Mouse (Mus musculus): ENCODE data around the gene Nfasc.

Gene Nfasc

GRCm38 (mm10) chr1:132580063-132580462 lies 161.5 kb downstream of the Nfasc start:
- no peak for DNase-seq

- DNase-seq, result no peak
Measured at GRCm38 (mm10) chr1:132576845-132577244, 164.8 kb downstream of the Nfasc start.

- DNase-seq, result no peak
Measured at GRCm38 (mm10) chr1:132572851-132573250, 168.7 kb downstream of the Nfasc start.

GRCm38 (mm10) chr1:132571613-132572012 lies 170.0 kb downstream of the Nfasc start:
- DNase-seq, result no peak

- DNase-seq, result no peak
Measured at GRCm38 (mm10) chr1:132570906-132571305, 170.7 kb downstream of the Nfasc start.

- DNase-seq, result no peak
Measured at GRCm38 (mm10) chr1:132570068-132570780, 171.4 kb downstream of the Nfasc start.

- DNase-seq, result no peak
Measured at GRCm38 (mm10) chr1:132569516-132569915, 172.1 kb downstream of the Nfasc start.

- no peak for DNase-seq
Measured at GRCm38 (mm10) chr1:132567336-132568125, 174.1 kb downstream of the Nfasc start.

- no peak for DNase-seq
Measured at GRCm38 (mm10) chr1:132565766-132566165, 175.8 kb downstream of the Nfasc start.

- DNase-seq, result no peak
Measured at GRCm38 (mm10) chr1:132564946-132565345, 176.7 kb downstream of the Nfasc start.

GRCm38 (mm10) chr1:132562337-132562795 lies 179.2 kb downstream of the Nfasc start:
- no peak for DNase-seq

- peak in 1 of 2 experiments; percentile 35 for DNase-seq
Measured at GRCm38 (mm10) chr1:132560907-132561700, 180.5 kb downstream of the Nfasc start.

GRCm38 (mm10) chr1:132559045-132559444 lies 182.6 kb downstream of the Nfasc start:
- no peak for DNase-seq

GRCm38 (mm10) chr1:132557901-132558631 lies 183.5 kb downstream of the Nfasc start:
- peak; percentile 51 to 66 for DNase-seq

GRCm38 (mm10) chr1:132543789-132544188 lies 197.8 kb downstream of the Nfasc start:
- no peak for DNase-seq

- DNase-seq, result peak; percentile 28 to 35
Measured at GRCm38 (mm10) chr1:132542762-132543306, 198.8 kb downstream of the Nfasc start, which contains the start of gene Cntn2. Gene Cntn2, minus strand, starts transcription at chr1:132543256.

- no peak for DNase-seq
Measured at GRCm38 (mm10) chr1:132541824-132542599, 199.6 kb downstream of the Nfasc start.

- DNase-seq, result peak; percentile 78 to 86
Measured at GRCm38 (mm10) chr1:132541171-132541823, 200.3 kb downstream of the Nfasc start.

GRCm38 (mm10) chr1:132540701-132541100 lies 200.9 kb downstream of the Nfasc start:
- no peak for DNase-seq

- DNase-seq, result no peak
Measured at GRCm38 (mm10) chr1:132537736-132538135, 203.9 kb downstream of the Nfasc start.

GRCm38 (mm10) chr1:132536416-132536815 lies 205.2 kb downstream of the Nfasc start:
- DNase-seq, result no peak
